Mouse (Mus musculus): Measurements from ENCODE around the gene Dock8.

DNA sequence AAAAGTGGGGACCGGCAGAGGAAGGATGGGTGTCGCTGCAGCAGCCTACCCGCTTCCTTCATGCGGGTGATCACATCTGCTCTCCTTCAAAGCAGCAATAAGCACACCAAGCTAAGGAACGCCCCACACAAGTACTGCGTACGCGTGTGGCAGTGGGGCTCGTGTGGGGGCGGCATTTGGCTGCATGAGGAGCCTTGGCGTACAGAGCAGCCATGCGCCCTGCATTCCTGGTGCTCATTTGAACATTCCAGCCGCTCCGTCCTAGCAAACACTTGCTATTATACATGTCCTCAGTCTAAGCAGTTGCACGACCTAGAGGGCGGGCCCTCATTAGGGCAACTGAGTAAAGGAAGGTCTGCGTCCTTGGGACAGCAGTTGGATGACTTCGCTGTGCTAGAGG is 188.3 kb downstream of the Dock8 start:
- TF ChIP-seq USF1 (IDR thresholded peaks at IDR 0.05; ENCODE audit: low read depth) (no peak), POLR2A (IDR thresholded peaks at IDR 0.05; ENCODE audit: insufficient read length, low read depth) (no peak), POLR2AphosphoS2 (IDR thresholded peaks at IDR 0.05; ENCODE audit: insufficient read length, low read depth) (no peak), TCF3 (IDR thresholded peaks at IDR 0.05; ENCODE audit: insufficient read length, low read depth) (no peak), MYOD1 (IDR thresholded peaks at IDR 0.05; ENCODE audit: control insufficient read depth in 1 of 3, insufficient read length in 2 of 3, low read depth in 2 of 3) (no peak), SRF (IDR thresholded peaks at IDR 0.05; ENCODE audit: control insufficient read depth, insufficient read length, low read depth) (no peak)

Measured in myocyte (in vitro differentiated cells).